Mouse (Mus musculus): ENCODE data around the gene Gm10577.
A peak's percentile ranks its signal among the peaks of the same experiment; 100 is the strongest.

The Gm10577 gene

DNA sequence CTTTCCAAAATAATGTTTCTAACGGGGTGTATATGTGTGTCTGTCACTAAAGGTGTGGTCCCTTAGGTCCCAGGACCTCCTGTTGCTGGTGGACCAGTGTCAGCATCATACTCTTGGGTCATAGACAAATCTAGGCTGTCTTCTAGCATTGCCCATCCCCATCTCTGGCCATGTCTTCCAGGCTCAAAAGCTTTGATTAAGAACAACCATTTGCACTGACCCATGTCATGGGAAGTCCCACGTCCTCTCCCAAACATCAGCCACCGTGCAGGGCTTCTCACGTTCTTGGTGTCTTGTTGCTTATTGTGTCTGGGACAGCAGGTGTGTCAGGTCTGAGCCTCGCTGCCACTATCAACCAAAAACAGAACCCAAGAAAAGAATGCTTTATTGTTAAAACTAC lies 24.9 kb downstream of the Gm10577 start:
- DNase-seq (ENCODE audit: low read depth, low spot score): no peak

DNA sequence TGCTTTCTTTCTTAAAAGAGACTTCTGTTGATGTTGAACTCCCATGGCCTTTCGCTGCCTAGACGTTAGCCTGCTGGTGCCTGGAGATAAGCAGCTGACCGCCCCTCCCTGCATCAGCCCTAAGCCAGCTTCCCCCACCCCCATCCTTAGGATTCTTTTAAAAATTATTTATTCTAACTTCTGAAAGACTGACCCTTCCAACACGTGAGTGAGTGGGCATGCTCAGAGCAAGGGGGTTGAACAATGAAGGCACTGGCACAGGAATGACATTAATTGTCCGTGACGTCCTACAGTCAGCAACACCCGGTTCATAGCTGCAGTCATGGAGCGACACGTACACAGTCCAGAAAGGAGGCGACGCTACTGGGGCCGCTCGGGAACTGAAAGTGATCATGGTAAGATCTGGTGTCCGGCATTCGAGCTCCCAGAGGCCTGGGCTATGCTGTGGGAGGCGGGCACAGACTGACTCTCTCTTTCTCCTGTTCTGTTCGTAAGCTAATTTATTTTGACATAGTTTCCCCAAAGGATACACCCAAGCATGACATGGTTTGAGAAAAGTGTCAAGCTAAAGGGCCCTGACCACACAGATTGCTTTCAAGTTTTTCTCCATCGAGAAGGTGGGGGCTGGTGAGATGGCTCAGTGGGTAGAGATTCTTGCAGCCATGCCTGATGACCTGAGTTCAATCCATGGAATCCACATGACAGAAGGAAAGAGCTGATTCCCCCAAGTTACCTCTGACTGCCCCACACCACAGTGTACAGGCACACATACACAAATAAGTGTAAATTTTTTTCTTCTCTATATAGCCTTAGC lies 25.8 kb downstream of the Gm10577 start:
- DNase-seq (ENCODE audit: low read depth, low spot score): no peak

DNA sequence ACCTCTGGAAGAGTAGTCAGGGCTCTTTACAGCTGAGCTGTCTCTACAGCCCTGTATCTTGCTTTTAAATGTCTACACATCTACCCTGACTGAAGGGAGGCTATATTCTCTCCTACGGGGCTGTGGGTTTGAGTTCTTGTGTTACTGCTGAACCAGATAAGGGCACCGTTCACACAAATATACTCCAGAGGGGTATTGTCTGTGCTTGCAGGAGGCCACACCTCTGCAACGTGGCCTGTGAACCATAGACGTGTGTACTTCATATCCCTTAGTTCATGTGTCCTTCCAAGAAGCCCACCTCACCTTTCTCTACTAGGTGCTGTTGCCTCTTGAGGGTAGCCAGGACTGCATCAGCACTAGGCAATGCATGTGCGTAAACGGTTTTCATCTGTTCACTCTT lies 28.4 kb downstream of the Gm10577 start:
- no peak for DNase-seq (ENCODE audit: low read depth, low spot score)

DNA sequence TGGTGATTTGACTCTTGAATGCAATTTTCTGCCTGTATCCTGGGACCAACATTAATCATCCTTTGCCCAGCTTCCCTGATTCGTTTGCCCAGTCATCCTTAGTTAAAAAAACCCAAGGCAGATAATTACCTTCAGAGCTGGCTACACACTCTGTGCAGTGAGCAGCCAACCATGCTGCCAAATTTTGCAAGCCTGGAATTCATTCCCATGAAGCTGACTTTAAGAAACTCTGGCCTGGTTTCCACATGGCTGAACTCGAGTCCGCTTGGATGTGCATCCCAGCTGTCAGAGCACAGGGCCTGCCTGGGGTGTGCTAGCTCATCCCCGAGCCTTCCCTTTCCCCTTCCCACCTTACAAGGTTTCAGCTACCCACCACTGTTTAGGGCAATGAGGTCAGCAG lies 29.5 kb downstream of the Gm10577 start:
- DNase-seq (ENCODE audit: low read depth, low spot score): no peak

DNA sequence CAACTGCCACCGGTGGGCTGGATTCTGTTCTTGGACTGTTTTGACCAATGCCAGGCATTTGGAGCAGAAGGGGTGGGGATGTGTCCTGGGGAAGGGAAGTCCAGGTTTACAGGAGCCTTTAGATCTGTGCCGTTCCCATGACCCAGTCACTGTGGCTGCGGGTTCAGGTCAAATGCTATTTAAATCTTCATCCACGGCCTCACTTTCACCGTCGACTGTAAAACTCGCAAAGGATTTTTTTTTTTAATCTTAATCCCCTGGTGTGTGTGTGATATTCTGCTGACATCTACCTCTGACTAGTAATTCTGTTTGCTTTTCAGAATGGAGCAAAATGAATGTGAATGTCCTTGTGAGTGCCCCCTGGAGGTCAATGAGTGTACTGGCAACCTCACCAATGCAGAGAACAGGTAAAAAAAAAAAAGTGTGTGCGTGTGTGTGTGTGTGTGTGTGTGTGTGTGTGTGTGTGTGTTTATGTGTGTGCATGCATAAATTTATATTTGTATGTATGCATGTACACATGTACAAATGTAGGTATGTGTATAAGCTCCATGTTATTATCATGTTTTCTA lies 32.2 kb downstream of the Gm10577 start:
- peak; percentile 50 for DNase-seq (ENCODE audit: low read depth, low spot score)

DNA sequence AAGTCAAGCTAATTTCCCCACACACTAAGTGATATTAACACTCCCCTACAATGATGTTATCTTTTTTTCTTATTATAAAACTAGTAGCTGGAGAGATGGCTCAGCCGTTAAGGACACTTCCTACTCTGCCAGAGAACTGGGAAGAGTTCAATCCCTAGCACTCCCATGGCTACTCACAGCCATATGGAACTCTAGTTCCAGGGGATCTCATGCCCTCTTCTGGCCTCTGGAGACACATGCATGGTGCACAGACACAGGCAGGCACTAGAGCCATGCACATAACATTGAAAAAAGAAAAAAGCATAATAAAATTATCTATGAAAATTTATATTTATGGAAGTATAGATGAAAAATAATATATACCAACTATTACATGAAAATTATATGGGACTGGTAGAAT lies 33.3 kb downstream of the Gm10577 start:
- no peak for DNase-seq (ENCODE audit: low read depth, low spot score)

DNA sequence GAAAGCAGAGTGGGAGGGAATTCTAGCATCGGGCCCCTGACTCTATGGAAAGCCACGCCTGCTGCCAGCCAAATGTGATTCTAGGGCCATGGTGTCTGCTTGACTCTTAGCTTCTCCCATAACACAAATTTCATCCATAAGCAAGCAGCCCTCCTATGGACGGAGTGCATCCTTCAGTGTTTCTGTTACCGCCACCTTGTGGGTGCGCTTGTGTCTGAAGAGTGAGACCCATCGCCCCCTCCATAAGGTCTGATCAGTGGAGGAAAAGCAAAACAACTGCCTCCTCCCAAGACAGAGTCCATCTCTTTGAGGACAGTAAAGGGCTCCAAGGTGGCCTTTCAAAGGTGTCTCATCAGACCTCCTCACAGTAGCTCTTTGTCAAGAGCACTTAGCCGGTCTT lies 43.0 kb downstream of the Gm10577 start:
- no peak for DNase-seq (ENCODE audit: low read depth, low spot score)

DNA sequence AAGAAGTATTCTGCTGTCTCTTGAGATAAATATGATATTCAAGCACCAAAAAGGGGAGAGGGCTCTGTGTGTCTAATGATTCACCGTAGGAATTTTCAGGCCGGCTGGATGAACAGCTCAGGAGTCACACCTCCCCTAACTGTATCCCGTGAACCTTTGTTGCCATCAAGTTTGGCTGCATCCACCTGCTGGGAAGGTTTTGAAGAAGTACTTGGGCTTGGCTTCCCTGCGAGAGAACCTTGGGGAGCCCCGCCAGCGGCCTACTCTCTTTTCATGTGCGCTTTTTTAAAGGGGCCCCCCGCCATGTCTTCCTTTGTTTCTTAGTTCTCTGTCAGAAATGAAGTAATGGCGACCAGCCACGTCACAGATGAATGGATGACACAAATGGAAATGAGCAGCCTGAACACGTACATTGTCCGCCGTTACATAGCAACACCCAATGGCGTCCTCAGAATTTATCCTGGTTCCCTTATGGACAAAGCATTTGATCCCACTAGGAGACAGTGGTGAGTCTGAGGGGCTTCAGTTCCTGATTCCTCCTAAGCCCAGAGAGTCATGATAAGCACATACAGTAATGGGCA lies 46.0 kb downstream of the Gm10577 start:
- DNase-seq (ENCODE audit: low read depth, low spot score): no peak

DNA sequence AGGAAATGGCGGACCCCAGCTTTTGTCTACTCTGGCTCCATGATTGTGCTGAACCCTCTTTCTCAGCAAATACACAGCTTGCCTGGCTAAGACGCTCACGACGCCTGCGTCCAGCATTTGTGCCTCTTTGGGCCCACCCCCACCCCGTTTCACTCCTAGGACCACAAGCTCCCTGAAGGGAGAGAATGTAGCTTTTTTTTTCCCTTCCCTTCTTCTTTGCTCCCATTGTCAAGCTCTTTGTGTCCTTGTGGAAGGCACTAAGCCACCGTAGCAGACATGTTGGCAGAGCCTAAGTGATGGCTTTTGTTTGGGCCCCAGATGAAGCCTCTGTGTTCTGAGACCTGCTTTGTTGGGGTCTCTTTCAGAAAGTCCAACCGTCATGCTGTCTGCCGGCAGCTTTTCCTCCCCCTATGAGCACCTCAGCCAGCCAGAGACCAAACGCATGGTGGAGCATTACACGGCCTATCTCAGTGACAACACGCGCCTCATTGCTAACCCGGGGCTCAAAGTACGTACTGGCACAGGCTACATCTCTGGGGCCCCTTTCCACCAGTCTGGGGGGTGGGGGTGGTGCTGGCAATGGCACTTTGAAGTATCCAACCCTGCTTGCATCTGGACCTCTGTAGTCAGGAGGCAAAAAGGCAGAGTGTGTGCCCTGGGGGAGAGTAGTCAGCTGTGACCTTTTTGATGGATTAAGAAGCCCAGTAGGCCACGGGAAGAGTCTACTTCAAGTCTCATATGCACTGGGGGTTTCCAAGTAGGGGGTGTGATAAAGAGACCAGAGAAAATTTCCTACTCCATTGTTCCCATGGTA lies 46.6 kb downstream of the Gm10577 start:
- no peak for DNase-seq (ENCODE audit: low read depth, low spot score)
